Mouse (Mus musculus) liver, embryonic 14.5 days (tissue): ENCODE results near the gene Opn1sw.

ENCODE experiments used
- CTCF ChIP-seq: IDR thresholded peaks from 2 replicates; pipeline ENCODE4 v1.5.1; 2016; ENCODE audit warnings: antibody characterized with exemption, low read depth, control low read depth
- EP300 ChIP-seq: IDR thresholded peaks from 2 replicates; pipeline ENCODE4 v1.6.1; 2016; ENCODE audit warnings: antibody characterized with exemption, low read depth

DNA sequence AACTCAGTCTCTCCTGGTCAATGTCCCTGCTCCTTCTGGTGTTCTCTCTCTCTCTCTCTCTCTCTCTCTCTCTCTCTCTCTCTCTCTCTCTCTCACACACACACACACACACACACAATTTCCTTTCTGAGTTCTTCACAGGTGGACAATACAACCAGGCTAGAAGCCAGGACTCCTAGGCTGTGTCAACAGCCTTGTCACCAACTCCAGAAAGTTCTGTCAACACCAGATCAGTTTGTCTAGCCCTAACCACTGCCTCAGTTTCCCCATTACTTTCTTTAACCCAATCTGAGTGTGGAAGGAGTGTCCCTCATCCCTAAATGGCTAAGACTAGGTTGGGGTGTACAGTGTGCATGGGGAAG lies 44.4 kb upstream of the Opn1sw start:
- TF ChIP-seq CTCF (no peak), EP300 (no peak)
